Comparison of ENCODE assay signal across 25 mouse cellular contexts in the genomic region with DNA sequence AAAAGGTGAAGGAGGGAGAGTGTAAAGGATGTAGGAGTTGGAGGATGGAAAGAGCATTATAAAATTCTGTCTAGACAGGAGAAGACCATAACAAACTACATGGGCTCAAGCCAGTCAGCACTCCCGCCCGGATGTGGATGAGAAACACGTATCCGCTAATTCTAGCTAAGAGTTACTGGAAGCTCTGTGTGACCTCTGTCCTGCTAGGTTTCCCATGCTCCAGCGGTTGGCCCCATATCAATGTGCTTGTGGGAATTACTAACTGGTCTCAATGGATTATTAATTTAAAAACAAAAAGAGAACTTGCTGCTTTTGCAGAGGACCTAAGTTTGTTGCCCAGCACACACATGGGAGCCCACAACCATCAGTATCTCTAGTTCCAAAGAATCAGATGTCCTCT.
"Had no signal": no experiment of that assay in that cellular context is flagged by ENCODE, and none has a peak within 500 bp of the region (broad histone marks: within the 10 kb centered on the region; RNA-seq: fewer than 3 reads in every experiment).

No protein-coding gene starts in this region.

- H3K27ac ChIP-seq: gastrocnemius, adult 2 months; heart, adult 2 months; hindbrain, embryonic 10.5 days; hindbrain, embryonic 12.5 days; hindbrain, embryonic 14.5 days; intestine, embryonic 15.5 days; layer of hippocampus, adult 2 months; left cerebral cortex, adult 2 months; limb, embryonic 12.5 days; liver, embryonic 13.5 days had no signal

- ATAC-seq: hindbrain, embryonic 16.5 days; inflammation-experienced regulatory T-cells, adult 6 months; intestine, embryonic 15.5 days; intestine, postnatal 0 days had no signal

- H3K4me1 ChIP-seq: heart, embryonic 12.5 days; hindbrain, embryonic 10.5 days; intestine, embryonic 15.5 days; liver, embryonic 13.5 days had no signal

- H3K36me3 ChIP-seq: heart, embryonic 12.5 days; hindbrain, embryonic 10.5 days; hindbrain, embryonic 12.5 days; intestine, embryonic 15.5 days; limb, embryonic 10.5 days; limb, embryonic 12.5 days; liver, embryonic 13.5 days had no signal

- DNase-seq: gastrocnemius, adult 2 months; gastrocnemius, postnatal 10 days; gastrocnemius, postnatal 25 days; heart, postnatal 10 days; heart, postnatal 4 days; kidney, adult 2 months; kidney, postnatal 10 days; kidney, postnatal 25 days; kidney, postnatal 4 days; liver; liver, embryonic 13.5 days had no signal

- H3K9me3 ChIP-seq: heart, embryonic 12.5 days; hindbrain, embryonic 10.5 days; hindbrain, embryonic 12.5 days; intestine, embryonic 15.5 days; limb, embryonic 10.5 days; limb, embryonic 12.5 days; liver, embryonic 13.5 days had no signal

- H3K9ac ChIP-seq: heart, embryonic 12.5 days; hindbrain, embryonic 12.5 days; hindbrain, embryonic 14.5 days; intestine, embryonic 15.5 days; limb, embryonic 12.5 days; liver, embryonic 13.5 days had no signal

- H3K4me2 ChIP-seq: heart, embryonic 12.5 days; hindbrain, embryonic 12.5 days; hindbrain, embryonic 14.5 days; intestine, embryonic 15.5 days; limb, embryonic 12.5 days; liver, embryonic 11.5 days; liver, embryonic 13.5 days had no signal

- H3K27me3 ChIP-seq: heart, embryonic 12.5 days; hindbrain, embryonic 12.5 days; intestine, embryonic 15.5 days; limb, embryonic 12.5 days; liver, embryonic 13.5 days had no signal

- H3K4me3 ChIP-seq: gastrocnemius, adult 2 months; heart, adult 2 months; heart, embryonic 12.5 days; hindbrain, embryonic 10.5 days; hindbrain, embryonic 12.5 days; intestine, embryonic 15.5 days; layer of hippocampus, adult 2 months; left cerebral cortex, adult 2 months; limb, embryonic 10.5 days; limb, embryonic 12.5 days; liver, embryonic 13.5 days had no signal
